In genomic region chr19:16435531-16436231, GRCm38 (mm10) we compare ENCODE assay signal across 8 mouse cellular contexts. TPM values are rescaled to one million over a fixed set of nuclear protein-coding genes. Genes with fewer than 3 reads are reported as not detected.
A peak's percentile ranks its signal among the peaks of the same experiment; 100 is the strongest.
DNase-seq lines count a peak whose midpoint lies in the region; ATAC-seq and TF ChIP-seq lines count a peak whose summit lies in the region.

TSS of gene Gna14 (plus strand) at chr19:16435762.

- TF ChIP-seq CTCF in MEL (IDR thresholded peaks at IDR 0.05 in 2 of 3, conservative IDR thresholded peaks at IDR 0.05 in 1 of 3; ENCODE audit: control insufficient read depth in 1 of 3, insufficient read depth in 1 of 3, low read depth in 2 of 3, low read length in 3 of 3, poor library complexity in 1 of 3, severe bottlenecking in 1 of 3): no peak

- no peaks in the 10 kb centered on the region for H3K27me3 ChIP-seq in MEL (ENCODE audit: control insufficient read depth in 1 of 2, insufficient read depth in 2 of 2, low read length in 2 of 2)
- H3K27me3 ChIP-seq in forebrain, embryonic 12.5 days: peaks cover 58% of the 10 kb centered on the region

- TF ChIP-seq RAD21 in MEL (IDR thresholded peaks at IDR 0.05; ENCODE audit: low read depth, low read length): no peak

- no peak within 1 kb of the TSS for H3K9ac ChIP-seq in MEL (ENCODE audit: control insufficient read depth, low read depth, low read length, poor library complexity, severe bottlenecking)
- H3K9ac ChIP-seq in forebrain, embryonic 12.5 days: peak within 1 kb of the TSS; percentile 47

- 1% methylated on average over 27 of the region's 27 CpGs for WGBS in forebrain, embryonic 12.5 days
- whole genome bisulfite sequencing in large intestine, adult 2 months: under 1% methylated on average over 27 of the region's 27 CpGs

- H3K9me3 ChIP-seq in MEL (replicated peaks; ENCODE audit: insufficient read depth, low read length): no peaks in the 10 kb centered on the region
- no peaks in the 10 kb centered on the region for H3K9me3 ChIP-seq in forebrain, embryonic 12.5 days

- peak within 1 kb of the TSS; percentile 76 for H3K4me2 ChIP-seq in forebrain, embryonic 12.5 days

- H3K79me2 ChIP-seq in MEL (ENCODE audit: control insufficient read depth, insufficient read depth, low read length, poor library complexity): no peaks in the 10 kb centered on the region

- peak; percentile 15 for DNase-seq in MEL (ENCODE audit: low read depth, low spot score)
- peak; percentile 20 for DNase-seq in cerebellum, adult 11 months
- peak; percentile 31 for DNase-seq in heart, postnatal 25 days (ENCODE audit: low spot score)
- DNase-seq in large intestine, adult 2 months (ENCODE audit: low read depth, low spot score): peak; percentile 52
- peak; percentile 74 for DNase-seq in lung, postnatal 25 days (ENCODE audit: low spot score)
- DNase-seq in ovary, postnatal 14 days (ENCODE audit: low spot score): peak; percentile 65
- peak; percentile 64 to 68 for DNase-seq in thymus, postnatal 36 days

- H3K4me1 ChIP-seq in MEL (ENCODE audit: control insufficient read depth in 1 of 2, insufficient read depth in 2 of 2, low read length in 2 of 2): no peaks in the 10 kb centered on the region
- peaks cover 35% of the 10 kb centered on the region for H3K4me1 ChIP-seq in forebrain, embryonic 12.5 days

- H3K4me3 ChIP-seq in MEL (ENCODE audit: control insufficient read depth in 1 of 2, insufficient read depth in 1 of 2, low read depth in 2 of 2, low read length in 2 of 2): no peak within 1 kb of the TSS
- H3K4me3 ChIP-seq in forebrain, embryonic 12.5 days (replicated peaks): peak within 1 kb of the TSS; percentile 43

- H3K36me3 ChIP-seq in MEL (ENCODE audit: control insufficient read depth in 1 of 2, insufficient read depth in 2 of 2, low read length in 2 of 2): no peaks in the 10 kb centered on the region
- H3K36me3 ChIP-seq in forebrain, embryonic 12.5 days (replicated peaks): no peaks in the 10 kb centered on the region

- TF ChIP-seq POLR2A in MEL (IDR thresholded peaks at IDR 0.05; ENCODE audit: control insufficient read depth in 1 of 2, insufficient read depth in 1 of 2, low read depth in 1 of 2, low read length in 2 of 2, poor library complexity in 1 of 2): no peak

- peak; percentile 70; the same call in 1 of the 2 replicates for ATAC-seq in forebrain, embryonic 12.5 days (ENCODE audit: low FRiP score)

- no peak for TF ChIP-seq EP300 in MEL (IDR thresholded peaks at IDR 0.05; ENCODE audit: low read depth in 1 of 2, low read length in 2 of 2)

- intact Hi-C loops in heart, postnatal 25 days (cut with DNase I): loop anchor here (2.0 to 5.0 kb wide), 3 partner anchors 71 to 163 kb away; no protein-coding TSS in a partner anchor

- H3K27ac ChIP-seq in MEL (ENCODE audit: control insufficient read depth, low read depth, low read length): no peak within 1 kb of the TSS
- H3K27ac ChIP-seq in forebrain, embryonic 12.5 days: no peak within 1 kb of the TSS

TF ChIP-seq in MEL, 35 proteins besides CTCF, POLR2A, EP300 and RAD21:
- TF ChIP-seq NRF1 (IDR thresholded peaks at IDR 0.05; ENCODE audit: insufficient read depth, low read depth, low read length, poor library complexity, severe bottlenecking) (no peak), CHD1 (IDR thresholded peaks at IDR 0.05; ENCODE audit: low read depth, low read length) (no peak), MAZ (IDR thresholded peaks at IDR 0.05; ENCODE audit: low read depth, low read length) (no peak), ZKSCAN1 (IDR thresholded peaks at IDR 0.05; ENCODE audit: low read depth, low read length) (no peak), USF2 (IDR thresholded peaks at IDR 0.05; ENCODE audit: borderline replicate concordance in 1 of 2, insufficient read depth in 1 of 2, low read depth in 1 of 2, low read length in 2 of 2) (no peak), GATA1 (IDR thresholded peaks at IDR 0.05; ENCODE audit: low read depth, low read length) (no peak), JUND (IDR thresholded peaks at IDR 0.05; ENCODE audit: low read depth, low read length) (no peak), MXI1 (IDR thresholded peaks at IDR 0.05; ENCODE audit: low read depth, low read length) (no peak), ZC3H11A (IDR thresholded peaks at IDR 0.05; ENCODE audit: low read depth, low read length) (no peak), USF1 (IDR thresholded peaks at IDR 0.05; ENCODE audit: low read depth, low read length) (no peak), ZMIZ1 (IDR thresholded peaks at IDR 0.05; ENCODE audit: low read depth, low read length) (no peak), KAT2A (conservative IDR thresholded peaks at IDR 0.05; ENCODE audit: low read depth, low read length) (no peak)

RNA-seq across cellular contexts. Expression of gene Gna14, which starts in this region (rescaled TPM):
- not detected in 2 replicates for total RNA-seq in MEL (2012; rRNA removed)
- polyA plus RNA-seq in MEL (2012; ENCODE audit: insufficient read depth in 1 of 2, insufficient read length in 2 of 2, low read depth in 1 of 2, low replicate concordance in 2 of 2, missing spikeins in 1 of 2): not detected
- polyA plus RNA-seq in forebrain, embryonic 12.5 days (2016; fragmentation: Nextera tagmentation; extraction: Ambion mirVana): 1.3 and 2.6 TPM in 2 replicates
- under 1 TPM; 0.11 to 0.47 TPM for total RNA-seq in heart, postnatal 25 days (2021)
- polyA plus RNA-seq in large intestine, adult 2 months (2012; rRNA removed): 0.95 and 1.9 TPM in 2 replicates

Comparison
In these comparisons a context has a peak if more than half of its experiments do, and no peak if none do; other contexts are left out.
1. Peak in DNase-seq in MEL; RNA of the gene not detected or under 1 TPM.
2. Peak in DNase-seq in heart, postnatal 25 days; RNA of the gene not detected or under 1 TPM.
3. DNase-seq: peak in every context shown above with its lines; median percentile 74 in lung, postnatal 25 days; 66 in thymus, postnatal 36 days; 65 in ovary, postnatal 14 days; 52 in large intestine, adult 2 months; 31 in heart, postnatal 25 days; 20 in cerebellum, adult 11 months; 15 in MEL.